9 mouse cellular contexts compared by ENCODE assay signal in genomic region chr5:110387332-110387731, GRCm38 (mm10). TPM values are rescaled to one million over a fixed set of nuclear protein-coding genes. Genes with fewer than 3 reads are reported as not detected.
DNase-seq lines count a peak whose midpoint lies in the region; ATAC-seq and TF ChIP-seq lines count a peak whose summit lies in the region.
"Had no signal": no experiment of that assay in that cellular context is flagged by ENCODE, and none has a peak within 500 bp of the region (broad histone marks: within the 10 kb centered on the region; RNA-seq: fewer than 3 reads in every experiment).

No protein-coding gene starts in this region.

- 0 out of 2 replicates have a peak, but pooled peaks cover 3% of the 10 kb centered on the region for H3K36me3 ChIP-seq in kidney, postnatal 0 days (ENCODE audit: insufficient read depth, low read length)
- no peaks in the 10 kb centered on the region for H3K36me3 ChIP-seq in embryonic facial prominence, embryonic 14.5 days (ENCODE audit: control insufficient read depth, insufficient read depth, low read length)
- no peaks in the 10 kb centered on the region for H3K36me3 ChIP-seq in intestine, embryonic 14.5 days (ENCODE audit: control insufficient read depth, insufficient read depth, low read length)
- no peaks in the 10 kb centered on the region for H3K36me3 ChIP-seq in midbrain, postnatal 0 days (ENCODE audit: insufficient read depth, low read length)

- H3K4me1 ChIP-seq in kidney, postnatal 0 days (replicated peaks; ENCODE audit: insufficient read depth, low read length) = peaks cover 12% of the 10 kb centered on the region; the same call in 1 of the 2 replicates
- H3K4me1 ChIP-seq in embryonic facial prominence, embryonic 14.5 days (ENCODE audit: control insufficient read depth, insufficient read depth, low read length) = peaks cover 21% of the 10 kb centered on the region
- peaks cover 10% of the 10 kb centered on the region; the same call in 1 of the 2 replicates for H3K4me1 ChIP-seq in intestine, embryonic 14.5 days (replicated peaks; ENCODE audit: control insufficient read depth, insufficient read depth, low read length)
- H3K4me1 ChIP-seq in midbrain, postnatal 0 days (ENCODE audit: insufficient read depth, low read length) = peaks cover 7% of the 10 kb centered on the region; the same call in 1 of the 2 replicates

- H3K4me2 ChIP-seq in kidney, postnatal 0 days (ENCODE audit: low read length) = peak overlapping the region; percentile 72
- peak overlapping the region; percentile 73 for H3K4me2 ChIP-seq in embryonic facial prominence, embryonic 14.5 days (ENCODE audit: low read depth, low read length)
- peak overlapping the region; percentile 69 for H3K4me2 ChIP-seq in intestine, embryonic 14.5 days (ENCODE audit: low read length)
- peak overlapping the region; percentile 59 for H3K4me2 ChIP-seq in midbrain, postnatal 0 days (ENCODE audit: low read depth, low read length, poor library complexity, severe bottlenecking)

- WGBS in kidney, postnatal 0 days = 13% methylated on average over 8 of the region's 8 CpGs
- 9% methylated on average over 8 of the region's 8 CpGs for WGBS in embryonic facial prominence, embryonic 14.5 days
- WGBS in intestine, embryonic 14.5 days = 17% methylated on average over 8 of the region's 8 CpGs
- 18% methylated on average over 8 of the region's 8 CpGs for WGBS in midbrain, postnatal 0 days

- no peak for ATAC-seq in kidney, postnatal 0 days (replicated peaks; ENCODE audit: low FRiP score, low read depth)
- no peak for ATAC-seq in embryonic facial prominence, embryonic 14.5 days (ENCODE audit: low read depth)
- no peak for ATAC-seq in intestine, embryonic 14.5 days (replicated peaks; ENCODE audit: low FRiP score, low TSS enrichment, low read depth)
- no peak; the same call in 1 of the 2 replicates for ATAC-seq in midbrain, postnatal 0 days (ENCODE audit: low FRiP score)
- ATAC-seq in activated CD4-positive, CD25-positive, alpha-beta regulatory T cell, adult 4 months = no peak
- ATAC-seq: Patski had no signal

- no peaks in the 10 kb centered on the region for H3K9me3 ChIP-seq in kidney, postnatal 0 days (replicated peaks; ENCODE audit: low read length)
- H3K9me3 ChIP-seq in embryonic facial prominence, embryonic 14.5 days (ENCODE audit: control insufficient read depth, low read length) = no peaks in the 10 kb centered on the region
- no peaks in the 10 kb centered on the region for H3K9me3 ChIP-seq in intestine, embryonic 14.5 days (ENCODE audit: control insufficient read depth, low read length)
- no peaks in the 10 kb centered on the region for H3K9me3 ChIP-seq in midbrain, postnatal 0 days (ENCODE audit: low read length)

- H3K9ac ChIP-seq in kidney, postnatal 0 days (ENCODE audit: low read depth, low read length) = peak overlapping the region; percentile 45
- peak overlapping the region; percentile 76 for H3K9ac ChIP-seq in embryonic facial prominence, embryonic 14.5 days (ENCODE audit: low read depth, low read length)
- H3K9ac ChIP-seq in intestine, embryonic 14.5 days (ENCODE audit: low read length) = peak overlapping the region; percentile 45
- H3K9ac ChIP-seq in midbrain, postnatal 0 days (replicated peaks; ENCODE audit: low read length, poor library complexity, severe bottlenecking) = no peak overlapping the region

- H3K27me3 ChIP-seq in kidney, postnatal 0 days (ENCODE audit: insufficient read depth, low read length) = no peaks in the 10 kb centered on the region
- 0 out of 2 replicates have a peak, but pooled peaks cover 3% of the 10 kb centered on the region for H3K27me3 ChIP-seq in embryonic facial prominence, embryonic 14.5 days (replicated peaks; ENCODE audit: control insufficient read depth, insufficient read depth, low read length)
- 0 out of 2 replicates have a peak, but pooled peaks cover 4% of the 10 kb centered on the region for H3K27me3 ChIP-seq in intestine, embryonic 14.5 days (replicated peaks; ENCODE audit: control insufficient read depth, insufficient read depth, low read length)
- H3K27me3 ChIP-seq in midbrain, postnatal 0 days (ENCODE audit: insufficient read depth, low read length) = no peaks in the 10 kb centered on the region
- H3K27me3 ChIP-seq: Patski had no signal

- peak overlapping the region; percentile 57 for H3K4me3 ChIP-seq in kidney, postnatal 0 days (replicated peaks; ENCODE audit: low read depth, low read length)
- peak overlapping the region; percentile 73 for H3K4me3 ChIP-seq in embryonic facial prominence, embryonic 14.5 days (ENCODE audit: low read depth, low read length)
- peak overlapping the region; percentile 67 for H3K4me3 ChIP-seq in intestine, embryonic 14.5 days (ENCODE audit: low read depth, low read length)
- H3K4me3 ChIP-seq in midbrain, postnatal 0 days (ENCODE audit: low read depth, low read length) = peak overlapping the region; percentile 57

- DNase-seq in kidney, postnatal 0 days (ENCODE audit: low spot score) = peak; percentile 4
- no peak for DNase-seq in kidney, adult 11 months
- no peak for DNase-seq in embryonic facial prominence, embryonic 14.5 days (ENCODE audit: low spot score)
- peak; percentile 61 for DNase-seq in intestine, embryonic 14.5 days (ENCODE audit: low spot score)
- DNase-seq in midbrain, postnatal 0 days (ENCODE audit: low spot score) = no peak
- no peak for DNase-seq in urinary bladder, postnatal 10 days (ENCODE audit: low spot score)
- no peak for DNase-seq in right cerebral cortex, postnatal 4 days

- no peak for TF ChIP-seq CTCF in kidney, postnatal 0 days (IDR thresholded peaks at IDR 0.05; ENCODE audit: low read depth)
- TF ChIP-seq CTCF in midbrain, postnatal 0 days (IDR thresholded peaks at IDR 0.05) = no peak

- no peak overlapping the region for H3K27ac ChIP-seq in kidney, postnatal 0 days
- H3K27ac ChIP-seq in embryonic facial prominence, embryonic 14.5 days (replicated peaks; ENCODE audit: low read depth, low read length) = no peak overlapping the region
- H3K27ac ChIP-seq in intestine, embryonic 14.5 days (ENCODE audit: low read depth) = no peak overlapping the region
- H3K27ac ChIP-seq in midbrain, postnatal 0 days (ENCODE audit: low read depth, low read length) = no peak overlapping the region

RNA-seq across cellular contexts. Expression of gene Lrcol1, which starts 42.8 kb away (rescaled TPM):
- polyA plus RNA-seq in kidney, postnatal 0 days (2015; fragmentation: Nextera tagmentation; extraction: Ambion mirVana) = not detected in 2 replicates
- not detected in 2 replicates for polyA plus RNA-seq in embryonic facial prominence, embryonic 14.5 days (2014; fragmentation: Nextera tagmentation; extraction: Ambion mirVana)
- not detected in 2 replicates for polyA plus RNA-seq in intestine, embryonic 14.5 days (2014; fragmentation: Nextera tagmentation; extraction: Ambion mirVana)
- not detected in 2 replicates for total RNA-seq in midbrain, postnatal 0 days (2014; rRNA removed)
- not detected in 2 replicates for polyA plus RNA-seq in midbrain, postnatal 0 days (2015; fragmentation: Nextera tagmentation; extraction: Ambion mirVana)
- not detected for polyA plus RNA-seq in activated CD4-positive, CD25-positive, alpha-beta regulatory T cell, adult 4 months (2017; shearing (Covaris generic))
- polyA plus RNA-seq: Patski had no signal

RNA-seq across cellular contexts. Expression of gene P2rx2, which starts 44.3 kb away (rescaled TPM):
- polyA plus RNA-seq in kidney, postnatal 0 days (2015; fragmentation: Nextera tagmentation; extraction: Ambion mirVana) = 0.57 and 0.64 TPM in 2 replicates
- polyA plus RNA-seq in embryonic facial prominence, embryonic 14.5 days (2014; fragmentation: Nextera tagmentation; extraction: Ambion mirVana) = 2.3 and 2.4 TPM in 2 replicates
- polyA plus RNA-seq in intestine, embryonic 14.5 days (2014; fragmentation: Nextera tagmentation; extraction: Ambion mirVana) = 0.77 and 1.1 TPM in 2 replicates
- total RNA-seq in midbrain, postnatal 0 days (2014; rRNA removed) = 10.6 and 11.9 TPM in 2 replicates
- 10.7 and 13.4 TPM in 2 replicates for polyA plus RNA-seq in midbrain, postnatal 0 days (2015; fragmentation: Nextera tagmentation; extraction: Ambion mirVana)
- polyA plus RNA-seq in activated CD4-positive, CD25-positive, alpha-beta regulatory T cell, adult 4 months (2017; shearing (Covaris generic)) = not detected

Comparison
In these comparisons a context has a peak if more than half of its experiments do, and no peak if none do; other contexts are left out.
1. DNase-seq: peak in kidney, postnatal 0 days (single experiment) and intestine, embryonic 14.5 days (single experiment); none in kidney, adult 11 months (single experiment), embryonic facial prominence, embryonic 14.5 days (single experiment), midbrain, postnatal 0 days (single experiment), urinary bladder, postnatal 10 days (single experiment) and right cerebral cortex, postnatal 4 days (single experiment).
2. Peak in every context shown above with its lines, with median percentiles within 50 percentile points of each other: H3K4me2 ChIP-seq and H3K4me3 ChIP-seq.